Mouse (Mus musculus): ENCODE measurements around the gene Cd163. TPM values are rescaled to one million over a fixed set of nuclear protein-coding genes. Genes with fewer than 3 reads are reported as not detected.

Gene Cd163
- total RNA-seq, 2 experiments from 2014 or later: 6.4 to 9.8 TPM

DNA sequence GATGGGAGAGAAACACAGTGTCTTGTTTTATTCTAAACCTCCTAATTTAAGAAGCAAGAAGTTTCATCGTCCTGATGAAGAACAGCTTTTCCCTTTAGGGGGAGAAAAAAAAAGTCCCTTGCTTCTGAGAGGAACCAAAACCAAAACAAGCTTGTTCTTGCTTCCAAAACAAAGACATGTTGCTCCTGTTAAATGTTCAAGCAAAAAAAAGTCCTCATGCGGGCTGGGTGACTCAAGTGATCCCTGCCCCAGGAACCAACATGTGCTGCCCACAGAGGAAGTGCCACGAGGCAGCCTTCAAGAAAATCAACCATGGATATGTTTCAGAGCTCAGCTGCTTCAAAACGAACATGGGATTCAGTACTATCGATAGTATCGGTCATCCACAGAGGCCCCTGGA lies 54.5 kb downstream of the Cd163 start:
- DNase-seq: no peak
- intact Hi-C loops (cut with DNase I): no loop called here

DNA sequence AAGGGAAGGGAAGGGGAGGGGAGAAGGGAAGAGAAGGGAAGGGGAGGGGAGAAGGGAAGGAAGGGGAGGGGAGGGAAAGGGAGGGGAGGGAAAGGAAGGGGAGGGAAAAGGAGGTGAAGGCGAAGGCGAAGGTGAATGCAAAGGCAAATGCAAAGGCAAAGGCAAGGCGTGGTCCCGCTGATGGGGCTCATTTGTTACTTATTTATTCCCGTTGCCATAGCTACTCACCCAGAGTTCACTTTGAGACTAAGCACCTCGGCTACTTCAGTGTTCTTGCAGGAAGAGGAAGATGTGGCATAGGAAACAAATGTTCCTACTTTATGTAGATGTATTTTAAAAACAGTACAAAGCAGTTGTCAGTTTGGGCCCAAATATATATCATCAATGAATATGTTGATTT lies 56.1 kb downstream of the Cd163 start:
- no peak for DNase-seq
- intact Hi-C loops (cut with DNase I): no loop called here

DNA sequence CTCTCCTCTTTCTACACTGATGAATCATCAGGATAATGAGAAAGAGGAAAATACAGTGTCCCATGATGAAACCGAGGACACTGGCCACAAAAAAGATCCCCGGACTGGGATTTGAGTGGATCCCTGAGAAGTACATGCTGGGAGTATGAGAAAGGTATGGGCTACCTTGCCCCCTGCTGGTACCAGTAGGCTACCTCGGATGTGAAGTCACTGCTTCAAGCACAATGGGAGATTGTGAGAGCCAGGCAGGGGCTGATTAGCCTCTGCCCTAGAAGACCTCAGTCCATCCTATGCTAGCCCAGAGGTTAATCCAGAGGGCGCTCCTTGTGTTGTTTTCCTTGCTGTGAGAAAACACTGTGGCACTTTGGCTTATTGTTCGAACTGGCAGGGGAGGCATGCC lies 59.9 kb downstream of the Cd163 start:
- no peak for DNase-seq
- intact Hi-C loops (cut with DNase I): no loop called here

DNA sequence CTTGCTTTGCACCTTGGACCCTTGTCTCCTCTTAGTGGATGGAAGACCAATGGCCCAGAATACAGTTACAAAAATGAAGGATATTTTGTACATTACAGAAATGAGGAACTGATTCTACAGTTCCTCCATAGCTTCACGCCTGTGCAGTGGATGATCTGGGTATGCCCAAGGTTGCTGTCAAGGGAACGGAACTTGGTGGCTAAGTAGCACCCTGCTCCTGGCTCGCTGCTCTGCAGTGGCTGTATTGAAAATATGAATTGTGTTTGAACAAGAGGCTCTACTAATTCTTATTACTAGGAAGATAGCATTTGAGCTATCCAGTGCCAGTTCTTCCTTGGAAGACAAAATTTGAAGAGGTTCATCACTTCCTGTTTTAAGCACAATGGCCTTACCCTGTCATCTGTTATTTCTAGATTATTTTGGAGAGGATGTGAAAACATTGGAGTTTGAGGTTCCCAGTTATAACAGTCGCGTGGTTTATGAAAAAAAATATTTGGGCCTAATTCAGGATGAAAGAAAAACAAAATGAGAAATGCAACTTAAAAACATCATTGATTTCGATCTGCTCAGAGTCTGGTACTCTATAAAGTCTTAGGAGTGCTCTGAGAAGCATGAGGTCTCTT lies 69.2 kb downstream of the Cd163 start:
- DNase-seq: no peak
- intact Hi-C loops (cut with DNase I): no loop called here

DNA sequence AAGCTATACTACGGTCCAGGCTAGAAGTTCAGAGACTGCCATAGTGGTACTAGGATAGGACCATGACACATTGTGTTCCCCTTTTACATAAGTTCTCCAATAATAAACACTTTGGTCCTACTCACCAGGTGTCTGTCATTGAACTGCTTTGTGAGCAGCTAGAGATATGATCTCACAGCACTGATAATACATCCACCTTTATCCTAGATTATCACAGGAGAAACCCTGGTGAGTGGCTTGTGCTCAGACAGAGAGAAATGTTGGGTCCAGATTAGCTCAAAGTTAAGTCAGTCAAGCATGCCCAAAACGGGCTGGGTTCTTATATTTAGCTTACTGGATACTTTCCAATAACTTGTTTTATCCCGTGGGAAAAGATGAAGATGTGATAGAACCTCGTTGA lies 70.2 kb downstream of the Cd163 start:
- DNase-seq: no peak
- intact Hi-C loops (cut with DNase I): no loop called here

DNA sequence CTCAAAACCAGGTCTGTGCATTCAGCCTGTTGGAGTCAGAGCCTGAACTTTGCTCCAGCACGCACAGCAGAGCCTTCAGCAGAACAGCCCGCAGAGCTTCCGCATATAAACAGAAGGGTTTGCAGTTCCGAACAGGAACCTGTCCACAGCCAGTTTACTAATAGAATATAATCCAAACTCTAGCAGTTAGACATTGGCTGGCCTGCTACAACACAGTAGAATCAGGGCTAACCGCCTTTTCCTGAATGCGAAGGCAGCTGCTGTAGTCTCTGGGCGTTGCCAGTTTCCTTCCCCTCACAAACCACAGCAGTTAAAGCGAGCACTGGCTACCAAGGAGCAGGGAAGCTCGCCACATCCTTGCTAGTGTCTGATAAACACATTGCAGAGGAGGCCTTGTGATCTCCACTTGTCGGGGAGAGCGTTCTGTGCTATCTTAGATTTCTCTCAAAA lies 71.0 kb downstream of the Cd163 start:
- intact Hi-C loops (cut with DNase I): no loop called here

DNA sequence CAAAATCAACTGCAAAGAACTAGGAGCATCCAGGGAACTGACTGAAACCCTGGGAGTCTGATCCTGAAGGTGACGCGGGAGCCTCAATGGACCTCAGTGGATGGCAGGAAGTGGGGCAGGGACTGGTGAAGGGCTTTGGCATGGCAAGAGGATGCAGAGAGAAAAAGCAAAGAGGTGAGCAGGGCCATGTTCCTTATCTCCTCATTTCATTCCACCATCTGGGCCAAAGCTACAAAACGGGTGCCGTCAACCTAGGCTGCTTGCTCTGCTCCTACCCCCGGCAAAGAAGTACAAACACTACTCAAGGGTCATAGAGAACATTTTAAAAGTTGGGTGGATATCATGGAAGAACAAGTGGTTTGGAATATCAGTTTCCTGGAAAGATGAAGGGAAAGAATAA lies 71.9 kb downstream of the Cd163 start:
- no peak for DNase-seq
- intact Hi-C loops (cut with DNase I): no loop called here

More for the DNA sequence above, 71.0 kb downstream of the Cd163 start:
- no peak for DNase-seq

DNA sequence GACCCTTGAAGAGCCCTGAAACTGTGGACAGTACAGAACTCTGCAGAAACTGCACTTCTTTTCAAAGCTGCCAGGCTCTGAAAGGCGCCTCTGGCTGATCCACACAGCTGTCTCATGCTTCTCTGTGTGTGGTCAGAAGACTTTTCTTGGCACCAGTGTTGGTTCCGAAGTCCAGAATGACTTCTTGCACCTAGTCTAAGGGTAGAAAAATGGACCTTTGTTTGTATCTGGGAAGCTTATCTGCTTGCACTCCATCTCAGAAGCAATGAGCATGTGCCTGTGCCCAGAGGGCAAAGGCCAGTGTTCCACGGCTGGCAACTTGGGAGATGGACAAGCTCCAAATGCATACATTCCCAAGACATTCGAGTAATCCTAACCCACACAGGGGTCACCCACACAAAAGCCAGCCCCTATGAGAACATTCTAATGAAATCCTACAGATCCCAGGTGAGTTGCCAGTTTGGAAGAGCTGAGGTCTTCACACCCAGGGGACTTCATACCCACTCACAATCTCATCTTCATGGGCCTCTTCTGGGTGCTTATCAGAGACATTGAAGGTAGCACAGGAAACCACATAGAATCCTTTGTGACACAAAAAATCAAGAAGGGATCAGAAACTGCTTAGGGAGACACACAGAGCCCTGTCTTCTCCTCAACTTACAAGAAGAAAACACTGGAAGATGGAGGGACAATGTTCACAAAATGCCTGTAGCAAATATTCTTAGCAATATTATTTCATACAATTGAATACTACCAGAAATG lies 73.2 kb downstream of the Cd163 start:
- DNase-seq: no peak
- intact Hi-C loops (cut with DNase I): loop anchor here (2.0 kb wide), 1 partner anchor 115 kb away; no protein-coding TSS in a partner anchor

DNA sequence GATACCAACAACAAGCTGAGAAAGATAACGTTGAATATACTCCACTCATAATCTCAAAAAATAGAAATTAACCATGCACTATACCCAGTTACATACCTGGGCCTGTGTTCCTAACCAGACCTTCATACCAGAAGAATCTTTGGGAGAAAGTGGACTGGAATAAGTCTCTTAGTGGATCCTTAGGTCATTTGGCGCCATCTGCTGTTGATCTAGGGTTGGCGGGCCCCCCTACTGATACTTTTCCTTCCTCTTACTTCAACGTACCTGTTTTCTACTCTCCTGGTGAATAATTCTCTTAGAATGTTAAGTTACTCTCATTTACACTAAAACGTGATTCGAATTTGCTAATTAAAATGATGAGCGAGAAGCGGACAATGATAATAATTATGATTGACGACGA lies 74.9 kb downstream of the Cd163 start:
- intact Hi-C loops (cut with DNase I): loop anchor here (2.0 kb wide), 1 partner anchor 117 kb away; no protein-coding TSS in a partner anchor

More for the DNA sequence above, 74.9 kb downstream of the Cd163 start:
- DNase-seq: peak in 1 of 2 experiments; percentile 31

Other genes starting within 250 kb of the Cd163 start
- not detected for gene Vmn2r27, start 72.8 kb upstream of the Cd163 start, total RNA-seq (2021)
- gene Pex5, start 110.4 kb downstream of the Cd163 start, total RNA-seq (2021): 10 to 100 TPM; 21.1 to 22.0 TPM
- gene Clstn3, start 160.1 kb downstream of the Cd163 start, total RNA-seq (2021): 1 to 10 TPM in 1 of 2 experiments, under 1 TPM in 1; 0.66 to 1.0 TPM
- gene C1rl, start 188.5 kb downstream of the Cd163 start, total RNA-seq (2021): under 1 TPM; 0.46 to 0.59 TPM
- gene C1ra, start 207.7 kb downstream of the Cd163 start, total RNA-seq (2021): 1 to 10 TPM; 7.3 to 8.3 TPM
- 10 to 100 TPM; 17.5 TPM for gene C1s1, start 237.7 kb downstream of the Cd163 start, total RNA-seq (2021)

Data from gastrocnemius, postnatal 36 days (tissue).